Mouse (Mus musculus): ENCODE measurements around the gene Mt1. TPM values are rescaled to one million over a fixed set of nuclear protein-coding genes. Genes with fewer than 3 reads are reported as not detected.

Mt1 gene
- polyA plus RNA-seq, 1 experiment from 2014 or later: 778 TPM

DNA sequence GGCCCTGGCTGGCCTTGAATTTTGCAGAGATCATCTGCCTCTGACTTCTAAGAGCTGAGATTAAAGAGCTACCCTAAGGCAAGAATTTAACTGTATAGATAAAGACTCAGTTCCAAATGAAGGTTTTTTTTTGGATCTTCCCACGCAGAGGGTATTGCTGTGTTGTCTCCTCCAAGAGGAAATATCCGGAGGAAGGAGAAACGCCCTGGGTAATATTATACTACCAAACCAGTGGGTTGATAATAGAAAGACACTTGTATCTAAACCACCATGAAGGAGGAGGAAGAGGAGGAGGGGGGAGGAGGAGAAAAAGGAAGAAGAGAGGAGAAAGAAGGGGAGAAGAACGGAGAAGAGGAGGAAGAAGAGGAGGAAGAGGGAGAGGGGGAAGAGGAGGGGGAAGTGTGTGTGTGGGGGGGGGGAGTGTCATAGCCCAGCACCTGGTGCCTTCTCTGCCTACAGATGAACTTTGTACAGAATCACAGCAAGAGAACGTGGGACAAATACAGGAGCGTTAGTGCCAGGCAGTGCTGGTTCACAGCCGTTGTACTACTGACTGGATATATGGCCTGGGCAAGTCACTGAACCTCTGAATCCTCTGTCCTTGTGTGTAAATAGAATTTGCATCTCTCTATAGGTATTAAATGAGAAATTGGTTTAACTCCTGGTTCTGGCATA, 1.0 kb upstream of the Mt1 start:
- H3K27ac ChIP-seq (ENCODE audit: low read depth): no peak overlapping the region
- peaks cover 88% of the 10 kb centered on the region for H3K27me3 ChIP-seq (replicated peaks; ENCODE audit: control insufficient read depth, insufficient read depth, low read length)
- WGBS: 69% methylated on average over 7 of the region's 7 CpGs
- ATAC-seq (replicated peaks; ENCODE audit: low FRiP score, low TSS enrichment, low read depth) (no peak), DNase-seq (ENCODE audit: low spot score) (no peak)
- no peak overlapping the region for H3K4me3 ChIP-seq (ENCODE audit: low read depth, low read length)
- no peaks in the 10 kb centered on the region for H3K9me3 ChIP-seq (ENCODE audit: control insufficient read depth, low read length)
- no peaks in the 10 kb centered on the region for H3K36me3 ChIP-seq (ENCODE audit: control insufficient read depth, insufficient read depth, low read length)
- no peak overlapping the region for H3K9ac ChIP-seq (ENCODE audit: low read length)
- no peak overlapping the region for H3K4me2 ChIP-seq (ENCODE audit: low read length)
- H3K4me1 ChIP-seq (replicated peaks; ENCODE audit: control insufficient read depth, insufficient read depth, low read length): no peaks in the 10 kb centered on the region; the same call in 1 of the 2 replicates

DNA sequence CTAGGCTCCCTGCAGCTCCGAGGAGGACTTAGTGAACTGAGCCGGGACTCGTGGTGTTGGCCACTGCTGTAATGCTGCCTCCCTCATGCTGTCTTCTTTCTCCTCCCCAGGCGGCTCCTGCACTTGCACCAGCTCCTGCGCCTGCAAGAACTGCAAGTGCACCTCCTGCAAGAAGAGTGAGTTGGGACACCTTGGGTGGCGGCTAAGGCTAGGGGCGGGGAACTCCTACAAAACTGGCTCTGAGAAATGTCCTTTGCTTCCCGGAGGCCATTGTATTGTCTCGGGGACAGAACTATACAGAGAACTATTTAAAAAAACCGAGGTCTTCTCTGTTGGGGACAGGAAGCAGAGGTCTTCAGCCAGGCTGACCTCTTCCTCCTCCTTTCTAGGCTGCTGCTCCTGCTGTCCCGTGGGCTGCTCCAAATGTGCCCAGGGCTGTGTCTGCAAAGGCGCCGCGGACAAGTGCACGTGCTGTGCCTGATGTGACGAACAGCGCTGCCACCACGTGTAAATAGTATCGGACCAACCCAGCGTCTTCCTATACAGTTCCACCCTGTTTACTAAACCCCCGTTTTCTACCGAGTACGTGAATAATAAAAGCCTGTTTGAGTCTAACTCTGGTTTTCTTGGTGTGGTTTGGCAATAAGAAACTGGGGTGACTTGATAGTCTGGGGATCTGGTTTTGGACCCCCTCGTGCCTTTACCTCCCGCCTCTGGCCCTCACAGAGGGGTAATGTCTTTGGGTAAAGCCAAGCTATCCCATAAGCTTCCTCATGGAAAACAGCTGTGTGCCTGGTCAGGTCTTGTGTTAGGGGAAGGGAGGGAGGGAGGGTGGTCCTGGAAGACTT, 1.1 kb downstream of the Mt1 start:
- H3K27me3 ChIP-seq (replicated peaks; ENCODE audit: control insufficient read depth, insufficient read depth, low read length): peaks cover 87% of the 10 kb centered on the region
- peak; percentile 70 for DNase-seq (ENCODE audit: low spot score)
- H3K9me3 ChIP-seq (ENCODE audit: control insufficient read depth, low read length): no peaks in the 10 kb centered on the region
- 8% methylated on average over 25 of the region's 25 CpGs for WGBS
- H3K36me3 ChIP-seq (ENCODE audit: control insufficient read depth, insufficient read depth, low read length): no peaks in the 10 kb centered on the region
- no peak for ATAC-seq (replicated peaks; ENCODE audit: low FRiP score, low TSS enrichment, low read depth)
- peak overlapping the region; percentile 48 for H3K4me3 ChIP-seq (ENCODE audit: low read depth, low read length)
- no peaks in the 10 kb centered on the region for H3K4me1 ChIP-seq (replicated peaks; ENCODE audit: control insufficient read depth, insufficient read depth, low read length)
- H3K4me2 ChIP-seq (ENCODE audit: low read length): peak overlapping the region; percentile 64
- peak overlapping the region; percentile 41 for H3K9ac ChIP-seq (ENCODE audit: low read length)
- no peak overlapping the region for H3K27ac ChIP-seq (ENCODE audit: low read depth)

DNA sequence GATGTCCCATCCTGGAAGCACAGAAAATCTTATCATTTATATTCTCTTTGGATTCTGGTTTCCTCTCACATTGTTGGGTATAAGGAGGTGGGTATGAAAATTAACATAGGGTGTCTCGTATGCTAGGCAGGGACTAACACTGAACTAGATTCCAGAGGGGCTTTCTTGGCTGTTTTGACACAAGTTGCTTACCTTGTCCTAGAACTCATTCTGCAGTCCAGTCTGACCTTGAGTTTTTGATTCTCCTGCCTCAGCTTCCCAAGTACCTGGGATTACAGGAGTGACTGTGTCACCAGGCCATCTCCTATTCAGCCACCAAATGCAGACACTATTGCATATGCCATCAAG, 1.7 kb downstream of the Mt1 start:
- Histone ChIP-seq H3K36me3 (ENCODE audit: control insufficient read depth, insufficient read depth, low read length) (no peaks in the 10 kb centered on the region), H3K27ac (ENCODE audit: low read depth) (no peak overlapping the region), H3K4me2 (ENCODE audit: low read length) (peak overlapping the region; percentile 64; the same call in 1 of the 2 replicates), H3K9me3 (ENCODE audit: control insufficient read depth, low read length) (no peaks in the 10 kb centered on the region), H3K4me1 (replicated peaks; ENCODE audit: control insufficient read depth, insufficient read depth, low read length) (no peaks in the 10 kb centered on the region), H3K9ac (ENCODE audit: low read length) (no peak overlapping the region), H3K4me3 (ENCODE audit: low read depth, low read length) (peak overlapping the region; percentile 48; the same call in 1 of the 2 replicates), H3K27me3 (replicated peaks; ENCODE audit: control insufficient read depth, insufficient read depth, low read length) (peaks cover 85% of the 10 kb centered on the region)
- 78% methylated on average over 1 of the region's 1 CpGs for WGBS
- DNase-seq (ENCODE audit: low spot score) (no peak), ATAC-seq (replicated peaks; ENCODE audit: low FRiP score, low TSS enrichment, low read depth) (no peak)

DNA sequence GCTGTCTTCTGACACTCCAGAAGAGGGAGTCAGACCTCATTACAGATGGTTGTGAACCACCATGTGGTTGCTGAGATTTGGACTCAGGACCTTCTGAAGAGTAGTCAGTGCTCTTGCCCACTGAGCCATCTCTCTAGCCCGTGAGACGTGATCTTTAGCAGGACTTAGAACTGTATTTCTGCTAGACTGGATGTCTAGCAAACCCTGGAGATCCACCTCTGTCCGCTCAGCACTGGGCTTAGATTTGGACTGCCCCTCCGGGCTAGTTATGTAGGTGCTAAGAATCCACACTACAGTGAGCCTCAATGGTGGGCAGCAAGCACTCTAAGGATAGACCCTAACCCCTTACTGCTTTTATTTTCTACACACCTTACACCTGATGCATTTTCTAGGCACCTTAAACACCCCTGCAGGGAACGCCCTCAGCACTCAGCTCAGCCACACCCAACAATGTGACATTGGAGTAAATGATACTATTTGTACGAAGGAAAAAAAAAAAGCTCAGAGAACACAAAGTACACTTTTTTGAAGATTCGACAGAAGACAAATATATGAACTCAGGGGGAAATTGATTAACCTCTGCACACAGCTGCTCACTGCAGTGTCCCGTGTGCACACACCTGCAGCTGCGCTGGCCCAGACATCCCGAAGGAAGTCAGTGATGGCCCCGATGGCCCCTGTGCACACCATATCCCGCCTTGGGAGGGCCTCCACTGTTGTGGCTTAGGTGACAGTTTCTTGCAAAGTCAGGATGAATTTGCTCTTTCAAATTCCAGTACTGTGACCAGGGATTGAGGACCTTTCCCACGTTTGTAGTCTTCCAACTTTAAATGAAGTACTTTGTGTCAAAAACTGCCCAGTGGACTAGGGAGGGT, 3.4 kb downstream of the Mt1 start:
- no peak for ATAC-seq (replicated peaks; ENCODE audit: low FRiP score, low TSS enrichment, low read depth)
- no peak for DNase-seq (ENCODE audit: low spot score)
- H3K9me3 ChIP-seq (ENCODE audit: control insufficient read depth, low read length): no peaks in the 10 kb centered on the region
- H3K4me2 ChIP-seq (ENCODE audit: low read length): peak overlapping the region; percentile 46
- no peak overlapping the region for H3K27ac ChIP-seq (ENCODE audit: low read depth)
- H3K4me1 ChIP-seq (replicated peaks; ENCODE audit: control insufficient read depth, insufficient read depth, low read length): no peaks in the 10 kb centered on the region
- peaks cover 86% of the 10 kb centered on the region for H3K27me3 ChIP-seq (replicated peaks; ENCODE audit: control insufficient read depth, insufficient read depth, low read length)
- no peak overlapping the region for H3K9ac ChIP-seq (ENCODE audit: low read length)
- WGBS: 67% methylated on average over 13 of the region's 13 CpGs
- H3K36me3 ChIP-seq (ENCODE audit: control insufficient read depth, insufficient read depth, low read length): no peaks in the 10 kb centered on the region
- no peak overlapping the region for H3K4me3 ChIP-seq (ENCODE audit: low read depth, low read length)

DNA sequence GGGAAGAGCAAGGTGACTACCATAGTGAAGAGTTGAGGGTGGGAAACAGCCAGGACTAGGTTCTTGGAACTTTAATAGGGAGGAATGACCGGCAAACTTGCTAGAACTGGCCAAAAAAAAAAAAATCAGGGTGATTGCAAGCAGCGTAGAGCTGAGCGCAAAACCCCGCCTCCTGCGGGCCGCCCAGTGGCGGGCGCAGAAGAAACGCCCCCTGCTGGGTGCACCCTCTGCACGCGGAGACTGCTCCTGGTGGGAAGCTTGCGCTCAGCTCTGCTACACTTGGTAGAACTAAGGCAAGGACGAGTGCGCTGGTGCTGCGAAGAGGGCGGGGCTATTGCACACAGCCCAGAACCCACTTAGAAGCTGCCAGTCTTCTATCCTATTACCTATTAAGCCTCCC, 4.2 kb downstream of the Mt1 start:
- WGBS: 0% methylated on average over 16 of the region's 16 CpGs
- Histone ChIP-seq H3K9ac (ENCODE audit: low read length) (no peak overlapping the region), H3K4me3 (ENCODE audit: low read depth, low read length) (peak overlapping the region; percentile 26), H3K4me2 (ENCODE audit: low read length) (peak overlapping the region; percentile 46), H3K9me3 (ENCODE audit: control insufficient read depth, low read length) (no peaks in the 10 kb centered on the region), H3K36me3 (ENCODE audit: control insufficient read depth, insufficient read depth, low read length) (no peaks in the 10 kb centered on the region), H3K27me3 (replicated peaks; ENCODE audit: control insufficient read depth, insufficient read depth, low read length) (peaks cover 87% of the 10 kb centered on the region), H3K27ac (ENCODE audit: low read depth) (no peak overlapping the region), H3K4me1 (replicated peaks; ENCODE audit: control insufficient read depth, insufficient read depth, low read length) (no peaks in the 10 kb centered on the region)
- ATAC-seq (replicated peaks; ENCODE audit: low FRiP score, low TSS enrichment, low read depth) (peak; percentile 60), DNase-seq (ENCODE audit: low spot score) (peak; percentile 88)

DNA sequence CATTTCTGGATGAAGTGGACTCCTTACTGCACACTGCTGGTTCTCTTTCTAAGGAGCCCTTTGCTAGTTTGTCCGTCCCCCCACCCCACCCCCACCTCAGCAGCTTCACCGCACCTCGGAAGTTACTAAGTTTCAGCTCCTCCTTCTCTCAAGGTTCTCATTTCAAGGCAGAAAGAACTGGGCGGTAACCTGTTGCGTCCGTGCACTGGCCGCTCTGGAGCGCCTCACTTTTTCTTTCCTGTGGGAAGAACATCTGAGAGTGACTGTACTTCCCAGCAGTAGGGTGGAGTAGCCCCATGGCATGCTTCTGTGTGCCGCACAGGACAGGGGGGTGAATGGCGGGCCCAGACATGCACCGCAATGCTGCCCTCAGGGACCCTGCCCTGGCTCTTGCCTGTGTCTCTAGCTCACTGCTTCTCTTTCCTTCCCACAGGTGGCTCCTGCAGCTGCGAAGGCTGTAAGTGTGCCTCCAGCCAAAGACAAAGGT, 5.5 kb downstream of the Mt1 start:
- DNase-seq (ENCODE audit: low spot score) (no peak), ATAC-seq (replicated peaks; ENCODE audit: low FRiP score, low TSS enrichment, low read depth) (no peak)
- H3K27ac ChIP-seq (ENCODE audit: low read depth): no peak overlapping the region
- WGBS: 33% methylated on average over 12 of the region's 12 CpGs
- H3K36me3 ChIP-seq (ENCODE audit: control insufficient read depth, insufficient read depth, low read length): no peaks in the 10 kb centered on the region
- H3K9ac ChIP-seq (ENCODE audit: low read length): no peak overlapping the region
- H3K4me3 ChIP-seq (ENCODE audit: low read depth, low read length): no peak overlapping the region
- no peaks in the 10 kb centered on the region for H3K9me3 ChIP-seq (ENCODE audit: control insufficient read depth, low read length)
- no peak overlapping the region for H3K4me2 ChIP-seq (ENCODE audit: low read length)
- no peaks in the 10 kb centered on the region for H3K4me1 ChIP-seq (replicated peaks; ENCODE audit: control insufficient read depth, insufficient read depth, low read length)
- peaks cover 77% of the 10 kb centered on the region for H3K27me3 ChIP-seq (replicated peaks; ENCODE audit: control insufficient read depth, insufficient read depth, low read length)

DNA sequence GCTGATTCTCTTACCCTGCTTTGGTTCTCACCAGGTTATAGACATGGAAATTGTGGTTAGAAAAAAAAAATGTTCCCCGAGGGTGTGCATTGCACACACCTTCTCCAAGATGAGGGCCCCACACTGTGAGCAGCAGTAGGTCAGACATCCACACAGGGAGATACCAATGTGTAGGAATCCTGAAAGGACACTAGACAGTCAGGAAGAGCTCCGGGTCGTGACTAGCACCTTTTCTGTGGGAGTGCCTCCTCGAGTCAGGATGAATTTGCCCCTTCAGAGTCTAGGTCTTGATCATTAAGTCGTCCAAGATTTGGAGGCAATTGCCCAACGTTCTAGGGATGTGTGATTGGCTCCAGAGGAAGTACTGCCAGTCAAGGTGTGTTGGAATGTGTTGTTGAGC, 6.9 kb downstream of the Mt1 start:
- 61% methylated on average over 6 of the region's 6 CpGs for WGBS
- H3K4me2 ChIP-seq (ENCODE audit: low read length): no peak overlapping the region
- H3K9me3 ChIP-seq (ENCODE audit: control insufficient read depth, low read length): no peaks in the 10 kb centered on the region
- H3K4me1 ChIP-seq (replicated peaks; ENCODE audit: control insufficient read depth, insufficient read depth, low read length): peaks cover 2% of the 10 kb centered on the region; the same call in 1 of the 2 replicates
- H3K27me3 ChIP-seq (replicated peaks; ENCODE audit: control insufficient read depth, insufficient read depth, low read length): peaks cover 63% of the 10 kb centered on the region
- H3K36me3 ChIP-seq (ENCODE audit: control insufficient read depth, insufficient read depth, low read length): no peaks in the 10 kb centered on the region
- DNase-seq (ENCODE audit: low spot score) (no peak), ATAC-seq (replicated peaks; ENCODE audit: low FRiP score, low TSS enrichment, low read depth) (no peak)
- no peak overlapping the region for H3K4me3 ChIP-seq (ENCODE audit: low read depth, low read length)
- no peak overlapping the region for H3K27ac ChIP-seq (ENCODE audit: low read depth)
- H3K9ac ChIP-seq (ENCODE audit: low read length): no peak overlapping the region

DNA sequence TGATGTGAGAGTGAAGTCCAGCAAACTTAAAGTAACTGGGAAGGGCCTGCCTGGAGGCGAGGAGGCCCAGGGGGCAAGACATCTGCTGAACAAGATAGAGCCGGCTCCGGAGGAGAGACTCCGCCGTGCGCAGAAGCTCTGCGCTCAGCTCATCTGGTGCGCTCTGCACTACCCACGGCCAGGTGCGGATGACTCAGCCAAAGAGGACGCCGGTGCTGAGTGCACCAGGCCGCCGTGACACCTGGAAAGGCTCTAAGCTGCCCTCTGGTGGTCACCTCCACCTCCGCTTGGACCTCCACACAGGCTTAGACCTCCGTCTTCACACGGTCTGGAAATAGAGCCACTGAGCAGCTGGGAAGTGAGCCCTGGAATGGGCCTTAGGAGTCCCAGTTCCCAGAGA, 7.7 kb downstream of the Mt1 start:
- H3K9ac ChIP-seq (ENCODE audit: low read length): no peak overlapping the region
- H3K4me2 ChIP-seq (ENCODE audit: low read length): peak overlapping the region; percentile 25
- no peak overlapping the region for H3K27ac ChIP-seq (ENCODE audit: low read depth)
- ATAC-seq (replicated peaks; ENCODE audit: low FRiP score, low TSS enrichment, low read depth) (peak; percentile 83), DNase-seq (ENCODE audit: low spot score) (peak; percentile 87)
- H3K4me3 ChIP-seq (ENCODE audit: low read depth, low read length): no peak overlapping the region
- WGBS: 2% methylated on average over 17 of the region's 17 CpGs
- no peaks in the 10 kb centered on the region for H3K36me3 ChIP-seq (ENCODE audit: control insufficient read depth, insufficient read depth, low read length)
- peaks cover 8% of the 10 kb centered on the region; the same call in 1 of the 2 replicates for H3K4me1 ChIP-seq (replicated peaks; ENCODE audit: control insufficient read depth, insufficient read depth, low read length)
- H3K27me3 ChIP-seq (replicated peaks; ENCODE audit: control insufficient read depth, insufficient read depth, low read length): peaks cover 59% of the 10 kb centered on the region
- H3K9me3 ChIP-seq (ENCODE audit: control insufficient read depth, low read length): no peaks in the 10 kb centered on the region

All from intestine, embryonic 14.5 days (tissue).